Mouse (Mus musculus): ENCODE data around the gene Cpt1b.

The Cpt1b gene

DNA sequence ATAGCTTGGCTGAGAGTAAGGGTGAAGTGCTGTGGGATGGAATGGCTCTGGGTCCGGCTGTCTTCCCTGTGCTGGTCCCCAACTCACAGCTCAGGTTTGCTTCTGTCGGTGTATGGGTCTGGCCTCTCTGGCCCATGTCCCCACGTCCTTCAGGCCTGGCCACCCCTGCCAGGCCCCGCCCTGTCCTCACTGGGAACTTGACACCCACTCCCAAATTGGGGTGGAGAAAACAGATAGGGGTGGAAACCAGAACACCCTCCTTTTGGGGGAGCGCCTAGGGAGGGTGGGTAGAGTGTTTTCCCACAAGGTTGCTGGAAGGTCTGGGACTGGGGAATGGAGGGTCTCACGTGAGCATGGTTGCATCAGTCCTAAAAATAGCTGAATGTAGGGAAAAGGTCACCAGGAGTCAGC is at the start of gene Cpt1b:
Gene Cpt1b, minus strand, starts transcription at position 153 of the 411 bp plus-strand sequence.
- no peak for DNase-seq

DNA sequence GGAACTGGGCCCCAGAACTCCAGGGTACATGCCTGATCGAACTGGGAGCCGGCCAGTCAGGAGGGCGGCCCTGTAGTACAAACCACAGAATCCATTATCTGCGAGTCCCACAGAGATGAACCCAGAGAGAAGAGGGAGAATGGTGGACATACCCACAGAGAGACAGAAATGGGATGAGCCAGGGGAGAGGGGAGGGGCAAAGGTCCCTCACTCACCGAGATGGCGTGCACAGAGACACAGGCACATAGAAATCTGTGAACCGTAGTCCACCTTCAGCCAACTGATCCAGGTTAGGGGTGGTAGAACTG is 49.6 kb upstream of the Cpt1b start:
- DNase-seq = no peak

DNA sequence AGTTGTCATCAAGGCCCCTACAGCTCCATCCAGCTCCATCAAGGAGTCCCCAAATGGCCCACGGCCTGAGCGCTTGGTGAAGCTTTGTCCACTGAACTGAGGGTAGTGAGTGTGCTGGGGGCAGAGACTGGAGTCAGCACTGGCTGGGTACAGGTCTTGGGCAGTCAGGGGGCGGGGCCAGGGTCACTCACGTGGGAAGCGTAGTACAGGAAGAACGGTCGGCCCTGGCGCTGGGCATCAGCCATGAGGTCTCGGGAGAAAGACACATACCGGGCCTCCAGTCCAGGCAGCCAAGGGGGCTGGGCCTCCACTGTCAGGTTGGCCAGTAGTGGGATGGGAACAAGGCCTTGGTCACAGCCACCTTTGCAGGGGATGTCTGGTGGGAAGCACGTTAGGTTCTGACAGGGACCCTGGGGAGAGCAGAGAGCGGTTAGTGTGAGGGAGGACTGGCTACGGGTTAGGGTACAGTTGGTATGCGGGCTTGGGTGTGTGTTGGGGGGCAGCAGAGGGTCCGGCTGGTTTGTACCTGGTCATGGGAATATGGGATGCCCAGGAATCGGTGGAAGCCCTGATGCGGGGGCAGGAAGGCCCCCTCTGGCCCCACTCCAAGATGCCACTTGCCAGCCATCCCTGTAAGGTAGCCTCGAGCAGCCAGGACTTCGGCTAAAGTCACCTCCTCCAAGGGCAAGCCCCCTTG is 49.1 kb upstream of the Cpt1b start:
- peak in 1 of 2 experiments; percentile 52 for DNase-seq

GRCm38 (mm10) chr15:89473921-89474320 is 48.3 kb upstream of the Cpt1b start:
- no peak for DNase-seq

DNA sequence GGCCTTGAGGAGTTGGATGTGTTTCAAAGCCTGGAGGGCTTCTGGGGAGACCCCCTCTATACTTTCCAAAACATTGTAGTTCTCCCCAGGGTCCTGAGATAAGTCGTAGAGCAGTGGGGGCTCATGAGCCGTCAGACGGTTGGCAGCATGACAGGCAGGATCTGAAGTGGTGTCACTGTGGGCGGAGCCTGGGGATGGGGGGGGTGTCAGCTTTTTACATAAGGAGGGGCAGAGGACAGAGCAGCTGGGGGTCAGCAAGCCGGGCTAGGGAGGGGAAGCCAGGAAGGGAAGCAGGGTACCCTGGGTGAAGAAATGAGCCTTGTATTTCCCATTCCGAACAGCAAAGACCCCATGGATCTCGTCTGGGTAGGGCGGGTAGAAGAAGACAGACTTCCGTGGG is 47.7 kb upstream of the Cpt1b start:
- DNase-seq = no peak

DNA sequence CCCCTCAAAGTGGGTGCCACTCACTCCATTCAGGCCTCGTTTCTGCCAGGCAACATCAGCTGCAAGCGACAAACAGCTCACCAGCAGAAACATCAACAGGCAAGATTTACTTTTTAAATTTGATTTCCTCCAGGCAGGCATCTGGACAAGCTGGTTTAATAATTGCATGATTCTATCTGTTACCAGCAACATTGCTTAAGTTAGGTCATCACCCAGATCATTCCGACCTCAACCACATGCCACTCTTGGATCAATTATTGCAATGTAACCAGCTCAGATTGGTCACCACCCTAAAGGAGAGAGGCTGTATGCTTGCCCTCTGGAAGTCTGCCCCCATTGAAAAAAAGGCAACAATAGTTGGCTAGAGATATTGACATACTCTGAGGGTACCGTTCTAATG is 45.8 kb upstream of the Cpt1b start:
- no peak for DNase-seq

DNA sequence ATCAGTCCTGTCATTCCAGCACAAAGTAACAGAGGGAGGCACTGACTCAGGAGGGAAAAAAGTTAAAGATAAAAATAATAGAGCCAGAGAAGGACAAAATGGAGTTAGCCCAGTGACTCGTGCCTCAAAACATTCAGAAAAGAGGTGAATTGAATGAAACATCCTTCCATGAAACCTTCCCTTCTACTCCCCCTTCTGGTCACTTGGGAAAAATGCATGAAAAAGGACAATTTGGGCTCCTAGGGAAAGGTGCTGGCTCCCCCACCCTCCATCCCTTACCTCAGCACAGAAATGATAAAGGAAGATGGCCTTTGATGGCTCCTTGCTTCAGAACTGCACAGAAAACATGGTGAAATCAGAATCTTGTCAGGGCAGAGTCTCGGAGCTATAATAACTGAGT is 42.9 kb upstream of the Cpt1b start:
- DNase-seq = peak in 1 of 2 experiments; percentile 71

- DNase-seq = peak; percentile 55 to 60
Observed at GRCm38 (mm10) chr15:89465052-89465451, 39.4 kb upstream of the Cpt1b start.

DNA sequence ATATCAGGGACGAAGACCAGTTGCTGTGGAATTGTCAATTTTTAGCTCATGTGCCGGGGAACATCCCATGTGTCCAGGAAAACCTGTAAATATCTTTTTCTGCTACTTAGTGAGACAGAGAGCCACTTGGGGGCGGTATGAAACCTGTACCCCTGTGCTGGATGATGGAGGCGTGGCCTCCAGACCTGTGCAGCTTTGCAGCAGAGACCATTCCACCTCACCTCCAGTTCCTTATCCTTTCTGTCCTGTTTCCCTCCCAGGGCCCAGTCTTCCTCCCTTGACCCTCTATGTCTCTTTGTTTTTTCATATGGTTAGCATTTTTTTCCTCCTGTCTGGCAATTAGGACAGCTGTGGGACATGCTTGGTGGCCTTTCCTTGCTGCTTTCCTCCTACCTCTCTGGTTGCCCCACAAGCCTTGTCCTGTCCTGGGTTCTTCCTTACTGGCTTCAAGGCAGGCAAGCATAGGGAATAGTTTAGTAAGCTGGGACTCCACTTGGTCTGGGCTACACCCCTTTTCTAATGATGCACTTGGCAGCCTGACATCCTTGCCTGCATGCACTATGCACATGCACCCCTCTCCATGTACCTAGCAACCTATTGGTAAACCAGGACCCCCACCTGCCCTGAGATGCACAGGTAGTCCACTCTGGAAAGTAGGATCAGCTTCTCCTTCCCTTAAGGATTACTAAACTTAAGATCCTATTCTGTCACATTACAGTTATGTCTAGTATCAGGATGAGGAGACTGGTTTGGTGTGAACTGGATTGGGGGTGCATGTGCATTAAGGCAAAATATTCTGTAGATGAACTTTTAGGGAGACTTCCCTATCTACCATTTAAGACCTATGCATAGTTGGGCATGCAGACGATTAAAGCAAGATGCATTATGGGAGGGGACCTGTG is 37.9 kb upstream of the Cpt1b start:
- no peak for DNase-seq

GRCm38 (mm10) chr15:89462176-89462575 is 36.5 kb upstream of the Cpt1b start:
- DNase-seq = no peak

- no peak for DNase-seq
Observed at GRCm38 (mm10) chr15:89461321-89461720, 35.7 kb upstream of the Cpt1b start.

DNA sequence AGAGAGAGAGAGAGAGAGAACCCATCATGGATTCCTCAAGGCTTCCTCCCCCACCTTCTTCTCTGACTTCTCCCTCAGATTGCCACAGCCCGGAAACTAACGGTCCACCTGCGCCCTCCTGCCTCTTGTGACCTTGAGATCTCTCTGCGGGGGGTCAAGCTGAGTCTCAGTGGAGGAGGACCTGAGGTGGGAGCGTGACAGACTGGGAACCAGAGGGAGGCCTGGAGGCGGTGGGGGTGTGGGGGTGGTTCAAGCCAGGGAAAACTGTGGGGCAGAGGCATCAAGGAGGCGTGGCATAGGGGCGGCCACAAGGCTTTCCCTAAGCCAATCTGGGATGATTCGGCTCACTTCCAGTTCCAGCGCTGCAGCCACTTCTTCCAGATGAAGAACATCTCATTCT is 34.6 kb upstream of the Cpt1b start:
- DNase-seq = no peak

- peak in 1 of 2 experiments; percentile 0 for DNase-seq
Observed at GRCm38 (mm10) chr15:89459821-89460220, 34.2 kb upstream of the Cpt1b start.

GRCm38 (mm10) chr15:89458942-89459341 is 33.3 kb upstream of the Cpt1b start:
- peak in 1 of 2 experiments; percentile 6 for DNase-seq

GRCm38 (mm10) chr15:89455642-89456041 is 30.0 kb upstream of the Cpt1b start:
- peak; percentile 48 to 56 for DNase-seq

- DNase-seq = peak in 1 of 2 experiments; percentile 36
Observed at GRCm38 (mm10) chr15:89454857-89455256, 29.2 kb upstream of the Cpt1b start.

DNA sequence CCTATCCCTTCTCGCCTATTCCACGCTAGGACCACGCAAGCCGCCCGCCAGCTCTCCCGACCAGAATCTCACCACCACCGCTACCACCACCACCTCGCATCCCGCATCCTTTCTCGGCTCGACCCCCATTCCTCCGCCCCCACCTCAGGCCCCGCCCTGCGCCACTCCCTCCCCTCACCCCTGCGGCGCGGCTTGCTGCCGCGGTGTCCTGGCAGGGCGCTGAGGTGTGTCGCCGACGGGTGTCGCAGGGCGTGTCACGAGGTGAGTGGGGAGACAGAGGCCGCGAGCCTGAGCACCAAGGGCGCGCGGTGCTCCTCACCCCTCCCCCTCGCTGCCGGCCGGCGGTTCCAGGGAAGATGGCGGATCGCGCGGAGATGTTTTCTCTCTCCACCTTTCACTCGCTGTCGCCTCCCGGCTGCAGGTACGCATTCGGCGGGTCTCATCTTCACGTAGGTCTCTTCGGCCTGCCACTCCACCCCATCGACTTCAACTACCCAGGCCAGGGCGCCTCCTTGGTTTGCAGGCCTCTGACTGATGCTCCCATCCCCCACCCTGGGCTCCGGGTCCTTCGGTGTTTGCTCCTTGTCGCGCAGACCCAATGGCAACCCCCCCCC is 28.3 kb upstream of the Cpt1b start, which contains the start of gene Mapk8ip2:
Gene Mapk8ip2, plus strand, starts transcription at position 49 of the 614 bp plus-strand sequence.
- peak; percentile 86 to 92 for DNase-seq

GRCm38 (mm10) chr15:89452906-89453864 is 27.5 kb upstream of the Cpt1b start:
- DNase-seq = peak; percentile 17 to 28

GRCm38 (mm10) chr15:89442486-89443070 is 16.9 kb upstream of the Cpt1b start:
- DNase-seq = peak in 1 of 2 experiments; percentile 56

DNA sequence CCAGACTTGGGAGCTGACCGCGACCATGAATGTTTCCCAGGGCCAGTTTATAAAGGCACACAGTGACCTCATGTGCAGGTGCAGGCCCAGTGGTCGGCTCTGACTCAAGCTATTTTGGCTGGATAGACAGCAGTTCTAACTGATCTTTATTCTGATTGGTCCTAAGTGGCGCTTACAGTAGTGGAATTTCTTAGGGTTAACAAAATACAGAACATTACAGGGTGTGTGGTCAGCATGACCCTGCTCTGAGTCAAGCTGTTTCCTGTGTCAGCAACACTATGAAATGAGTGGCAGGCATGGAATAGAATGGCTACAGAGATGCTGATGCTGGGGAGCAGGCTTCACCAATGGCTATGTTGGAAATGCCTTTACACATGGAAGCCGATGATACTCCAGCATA is 10.2 kb upstream of the Cpt1b start:
- no peak for DNase-seq

DNA sequence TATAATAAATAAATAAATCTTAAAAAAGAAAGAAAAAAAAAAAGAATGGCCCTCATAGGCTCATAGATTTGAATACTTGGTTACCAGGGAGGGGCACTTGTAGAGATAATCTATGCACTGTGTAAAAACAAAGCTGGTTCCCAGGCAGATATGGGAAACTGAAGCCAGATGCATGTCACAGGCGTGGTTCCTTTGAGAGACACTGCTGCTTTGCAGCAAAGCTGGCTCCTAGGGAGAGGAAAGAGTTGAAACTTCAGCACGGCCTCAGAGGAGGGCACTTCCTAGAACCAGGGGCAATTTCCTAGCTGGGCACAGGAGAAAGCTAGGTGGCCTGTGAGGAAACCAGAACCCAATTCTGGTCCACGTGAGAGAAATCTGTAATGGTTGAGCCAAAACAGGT is 8.5 kb upstream of the Cpt1b start:
- no peak for DNase-seq

- peak; percentile 68 to 69 for DNase-seq
Observed at GRCm38 (mm10) chr15:89432946-89433345, 7.3 kb upstream of the Cpt1b start.
